Mouse (Mus musculus): Measurements from ENCODE around the gene Plk5.

- no peak for TF ChIP-seq POLR2A (IDR thresholded peaks at IDR 0.05; ENCODE audit: borderline replicate concordance, extremely low read depth, low read depth, low read length)
- TF ChIP-seq CTCF (IDR thresholded peaks at IDR 0.05; ENCODE audit: insufficient read depth, low read length) = no peak
These were observed 13.4 kb upstream of the Plk5 start for GRCm38 (mm10) chr10:80342749-80343424.

All from lung, adult 2 months (tissue).